Mouse (Mus musculus): ENCODE measurements at regions not wholly inside any gene's neighbourhood (a gene's known extent, or its start where the extent isn't known, plus 50 kb on each side); places are given as distances from the start of the nearest gene placed in this dataset.

GRCm38 (mm10) chr1:193649400-193649799 lies 279.3 kb upstream of the Camk1g start:
- 90% methylated on average over 1 of the region's 1 CpGs for WGBS
- no peaks in the 10 kb centered on the region for H3K79me2 ChIP-seq (replicated peaks; ENCODE audit: control insufficient read depth, insufficient read depth, low read length)
- no peak overlapping the region for H3K27ac ChIP-seq
- no peaks in the 10 kb centered on the region for H3K36me3 ChIP-seq (ENCODE audit: control insufficient read depth, insufficient read depth, low read length)
- TF ChIP-seq CTCF (IDR thresholded peaks at IDR 0.05) = no peak
- no peak for TF ChIP-seq POLR2A (IDR thresholded peaks at IDR 0.05; ENCODE audit: insufficient read depth, low read depth, low read length)
- TF ChIP-seq EP300 (IDR thresholded peaks at IDR 0.05; ENCODE audit: insufficient read depth, low read depth, low read length) = no peak
- no peak for DNase-seq
- H3K4me3 ChIP-seq = no peak overlapping the region
- no peaks in the 10 kb centered on the region for H3K27me3 ChIP-seq (ENCODE audit: control insufficient read depth, insufficient read depth, low read length)
- no peaks in the 10 kb centered on the region for H3K4me1 ChIP-seq (ENCODE audit: control insufficient read depth, insufficient read depth, low read length)
- no peak overlapping the region for H3K9ac ChIP-seq (ENCODE audit: low read depth, low read length)
- intact Hi-C loops (cut with DNase I) = loop anchor here (5.0 kb wide), 1 partner anchor 72 kb away; no protein-coding TSS in a partner anchor

- H3K27me3 ChIP-seq (ENCODE audit: control insufficient read depth, insufficient read depth, low read length) = no peaks in the 10 kb centered on the region
- no peak overlapping the region for H3K4me3 ChIP-seq
- H3K27ac ChIP-seq = no peak overlapping the region
- no peaks in the 10 kb centered on the region for H3K79me2 ChIP-seq (replicated peaks; ENCODE audit: control insufficient read depth, insufficient read depth, low read length)
- no peaks in the 10 kb centered on the region for H3K36me3 ChIP-seq (ENCODE audit: control insufficient read depth, insufficient read depth, low read length)
- no peak for DNase-seq
- no peak for TF ChIP-seq POLR2A (IDR thresholded peaks at IDR 0.05; ENCODE audit: insufficient read depth, low read depth, low read length)
- no peak for TF ChIP-seq CTCF (IDR thresholded peaks at IDR 0.05)
- TF ChIP-seq EP300 (IDR thresholded peaks at IDR 0.05; ENCODE audit: insufficient read depth, low read depth, low read length) = no peak
- WGBS = 69% methylated on average over 3 of the region's 3 CpGs
- H3K4me1 ChIP-seq (ENCODE audit: control insufficient read depth, insufficient read depth, low read length) = no peaks in the 10 kb centered on the region
- H3K9ac ChIP-seq (ENCODE audit: low read depth, low read length) = no peak overlapping the region
- intact Hi-C loops (cut with DNase I) = loop anchor here (5.0 kb wide), 1 partner anchor 70 kb away; no protein-coding TSS in a partner anchor
These were observed 277.5 kb upstream of the Camk1g start for GRCm38 (mm10) chr1:193647371-193648270.

GRCm38 (mm10) chr1:193644506-193644905 lies 274.4 kb upstream of the Camk1g start:
- Histone ChIP-seq H3K27me3 (ENCODE audit: control insufficient read depth, insufficient read depth, low read length) (no peaks in the 10 kb centered on the region), H3K9ac (ENCODE audit: low read depth, low read length) (no peak overlapping the region), H3K27ac (no peak overlapping the region), H3K36me3 (ENCODE audit: control insufficient read depth, insufficient read depth, low read length) (no peaks in the 10 kb centered on the region), H3K4me3 (no peak overlapping the region), H3K79me2 (replicated peaks; ENCODE audit: control insufficient read depth, insufficient read depth, low read length) (no peaks in the 10 kb centered on the region), H3K4me1 (ENCODE audit: control insufficient read depth, insufficient read depth, low read length) (no peaks in the 10 kb centered on the region)
- TF ChIP-seq CTCF (IDR thresholded peaks at IDR 0.05) (no peak), POLR2A (IDR thresholded peaks at IDR 0.05; ENCODE audit: insufficient read depth, low read depth, low read length) (no peak), EP300 (IDR thresholded peaks at IDR 0.05; ENCODE audit: insufficient read depth, low read depth, low read length) (no peak)
- DNase-seq = no peak
- WGBS = 55% methylated on average over 2 of the region's 2 CpGs
- intact Hi-C loops (cut with DNase I) = no loop called here

- H3K4me1 ChIP-seq (ENCODE audit: control insufficient read depth, insufficient read depth, low read length) = no peaks in the 10 kb centered on the region; the same call in 1 of the 2 replicates
- TF ChIP-seq CTCF (IDR thresholded peaks at IDR 0.05) (no peak), POLR2A (IDR thresholded peaks at IDR 0.05; ENCODE audit: insufficient read depth, low read depth, low read length) (no peak), EP300 (IDR thresholded peaks at IDR 0.05; ENCODE audit: insufficient read depth, low read depth, low read length) (no peak)
- H3K27me3 ChIP-seq (ENCODE audit: control insufficient read depth, insufficient read depth, low read length) = no peaks in the 10 kb centered on the region
- no peaks in the 10 kb centered on the region for H3K36me3 ChIP-seq (ENCODE audit: control insufficient read depth, insufficient read depth, low read length)
- H3K4me3 ChIP-seq = no peak overlapping the region
- DNase-seq = no peak
- intact Hi-C loops (cut with DNase I) = no loop called here
- no peaks in the 10 kb centered on the region for H3K79me2 ChIP-seq (replicated peaks; ENCODE audit: control insufficient read depth, insufficient read depth, low read length)
- WGBS = 76% methylated on average over 5 of the region's 5 CpGs
- no peak overlapping the region for H3K9ac ChIP-seq (ENCODE audit: low read depth, low read length)
- H3K27ac ChIP-seq = no peak overlapping the region
These were observed 266.4 kb upstream of the Camk1g start for GRCm38 (mm10) chr1:193636451-193636850.

GRCm38 (mm10) chr1:193632115-193632514 lies 262.0 kb upstream of the Camk1g start:
- DNase-seq = no peak
- H3K36me3 ChIP-seq (ENCODE audit: control insufficient read depth, insufficient read depth, low read length) = peaks cover 5% of the 10 kb centered on the region; the same call in 1 of the 2 replicates
- H3K79me2 ChIP-seq (replicated peaks; ENCODE audit: control insufficient read depth, insufficient read depth, low read length) = no peaks in the 10 kb centered on the region
- H3K27me3 ChIP-seq (ENCODE audit: control insufficient read depth, insufficient read depth, low read length) = no peaks in the 10 kb centered on the region
- H3K9ac ChIP-seq (ENCODE audit: low read depth, low read length) = no peak overlapping the region
- TF ChIP-seq POLR2A (IDR thresholded peaks at IDR 0.05; ENCODE audit: insufficient read depth, low read depth, low read length) = no peak
- no peak for TF ChIP-seq EP300 (IDR thresholded peaks at IDR 0.05; ENCODE audit: insufficient read depth, low read depth, low read length)
- TF ChIP-seq CTCF (IDR thresholded peaks at IDR 0.05) = no peak
- H3K4me3 ChIP-seq = no peak overlapping the region
- H3K27ac ChIP-seq = no peak overlapping the region
- intact Hi-C loops (cut with DNase I) = no loop called here
- WGBS = 70% methylated on average over 2 of the region's 2 CpGs
- H3K4me1 ChIP-seq (ENCODE audit: control insufficient read depth, insufficient read depth, low read length) = peaks cover 2% of the 10 kb centered on the region; the same call in 1 of the 2 replicates

GRCm38 (mm10) chr1:193629887-193630286 lies 259.8 kb upstream of the Camk1g start:
- Histone ChIP-seq H3K36me3 (ENCODE audit: control insufficient read depth, insufficient read depth, low read length) (peaks cover 5% of the 10 kb centered on the region), H3K4me1 (ENCODE audit: control insufficient read depth, insufficient read depth, low read length) (peaks cover 4% of the 10 kb centered on the region; the same call in 1 of the 2 replicates), H3K9ac (ENCODE audit: low read depth, low read length) (no peak overlapping the region), H3K4me3 (no peak overlapping the region), H3K79me2 (replicated peaks; ENCODE audit: control insufficient read depth, insufficient read depth, low read length) (no peaks in the 10 kb centered on the region), H3K27ac (peak overlapping the region; percentile 61), H3K27me3 (ENCODE audit: control insufficient read depth, insufficient read depth, low read length) (no peaks in the 10 kb centered on the region)
- DNase-seq = peak in 1 of 2 experiments; percentile 10
- WGBS = 34% methylated on average over 2 of the region's 2 CpGs
- no peak for TF ChIP-seq CTCF (IDR thresholded peaks at IDR 0.05)
- no peak for TF ChIP-seq POLR2A (IDR thresholded peaks at IDR 0.05; ENCODE audit: insufficient read depth, low read depth, low read length)
- no peak for TF ChIP-seq EP300 (IDR thresholded peaks at IDR 0.05; ENCODE audit: insufficient read depth, low read depth, low read length)
- intact Hi-C loops (cut with DNase I) = loop anchor here (5.0 kb wide), 1 partner anchor 43 kb away; no protein-coding TSS in a partner anchor
